Mouse (Mus musculus) large intestine, adult 2 months (tissue): Measurements from ENCODE around the gene Pros1. TPM values are rescaled to one million over a fixed set of nuclear protein-coding genes. Genes with fewer than 3 reads are reported as not detected.

Experiments used
- polyA plus RNA-seq: library from polyadenylated mRNA; depleted of rRNA; stranded (reverse); fragments of >200 nt; gene quantifications from 2 replicates; pipeline ENCODE4 v1.2.3, GENCODE M21; 2012; rRNA removed

The Pros1 gene
- polyA plus RNA-seq, 1 experiment = 5.3 TPM

Other genes with a start within 250 kb of the Pros1 start
- gene Nsun3, start 67.5 kb upstream of the Pros1 start, polyA plus RNA-seq = 4.3 and 8.6 TPM in 2 replicates
- not detected in 2 replicates for gene Stx19, start 39.6 kb upstream of the Pros1 start, polyA plus RNA-seq
- gene Arl13b, start 7.3 kb upstream of the Pros1 start, polyA plus RNA-seq = 1.9 and 2.5 TPM in 2 replicates